Mouse (Mus musculus): ENCODE measurements around the gene Afm.

- TF ChIP-seq EP300 (IDR thresholded peaks at IDR 0.05; ENCODE audit: low read depth) (no peak), CTCF (IDR thresholded peaks at IDR 0.05; ENCODE audit: low read depth) (no peak)
Observed at GRCm38 (mm10) chr5:90556052-90556451, 37.3 kb downstream of the Afm start.
